Mouse (Mus musculus): Measurements from ENCODE around the gene Pdzd2.

- TF ChIP-seq TAL1 (IDR thresholded peaks at IDR 0.05; ENCODE audit: low read length) (no peak), GATA1 (IDR thresholded peaks at IDR 0.05; ENCODE audit: low read length) (no peak)
Observed at GRCm38 (mm10) chr15:12427818-12428217, 311.9 kb downstream of the Pdzd2 start.
